Mouse (Mus musculus) NIH3T3 (cell line): ENCODE data around the gene Scn4b.

Experiments used
- DNase-seq: peaks from one replicate; pipeline ENCODE4 v3.0.0-alpha.2; 2012; ENCODE audit warnings: low read depth

The Scn4b gene

GRCm38 (mm10) chr9:45126941-45127340 is 11.3 kb upstream of the Scn4b start:
- no peak for DNase-seq

GRCm38 (mm10) chr9:45130119-45130518 is 8.1 kb upstream of the Scn4b start:
- DNase-seq, result no peak

GRCm38 (mm10) chr9:45133484-45134310 is 4.5 kb upstream of the Scn4b start:
- DNase-seq, result peak; percentile 9

GRCm38 (mm10) chr9:45136442-45137169 is 1.6 kb upstream of the Scn4b start:
- no peak for DNase-seq

GRCm38 (mm10) chr9:45139082-45139481 is 887 bp downstream of the Scn4b start:
- DNase-seq, result no peak

- no peak for DNase-seq
Measured at GRCm38 (mm10) chr9:45140945-45141344, 2.8 kb downstream of the Scn4b start.

- no peak for DNase-seq
Measured at GRCm38 (mm10) chr9:45142686-45143085, 4.5 kb downstream of the Scn4b start.

- no peak for DNase-seq
Measured at GRCm38 (mm10) chr9:45145533-45146266, 7.5 kb downstream of the Scn4b start.

GRCm38 (mm10) chr9:45146267-45146597 is 8.0 kb downstream of the Scn4b start:
- peak; percentile 57 for DNase-seq

GRCm38 (mm10) chr9:45150933-45151332 is 12.7 kb downstream of the Scn4b start:
- DNase-seq, result no peak

- no peak for DNase-seq
Measured at GRCm38 (mm10) chr9:45153361-45153760, 15.2 kb downstream of the Scn4b start.

GRCm38 (mm10) chr9:45167903-45168302 is 29.7 kb downstream of the Scn4b start:
- DNase-seq, result no peak

GRCm38 (mm10) chr9:45170150-45170549 is 32.0 kb downstream of the Scn4b start:
- no peak for DNase-seq

- DNase-seq, result no peak
Measured at GRCm38 (mm10) chr9:45171073-45171610, 32.9 kb downstream of the Scn4b start.

- DNase-seq, result no peak
Measured at GRCm38 (mm10) chr9:45173475-45173874, 35.3 kb downstream of the Scn4b start.

GRCm38 (mm10) chr9:45179282-45179681 is 41.1 kb downstream of the Scn4b start:
- DNase-seq, result no peak

GRCm38 (mm10) chr9:45181770-45182169 is 43.6 kb downstream of the Scn4b start, which contains the start of gene BC049352:
Gene BC049352, plus strand, starts transcription at chr9:45182007.
- no peak for DNase-seq

- no peak for DNase-seq
Measured at GRCm38 (mm10) chr9:45182521-45182920, 44.3 kb downstream of the Scn4b start.

GRCm38 (mm10) chr9:45183266-45183665 is 45.1 kb downstream of the Scn4b start:
- no peak for DNase-seq

- DNase-seq, result no peak
Measured at GRCm38 (mm10) chr9:45185250-45185649, 47.1 kb downstream of the Scn4b start.

GRCm38 (mm10) chr9:45188570-45189563 is 50.7 kb downstream of the Scn4b start:
- no peak for DNase-seq
